Comparison of ENCODE assay signal across 6 mouse cellular contexts in genomic region chr5:91850862-91851569, GRCm38 (mm10).
DNase-seq lines count a peak whose midpoint lies in the region; ATAC-seq lines count a peak whose summit lies in the region.
"Not testable (repeated sequence)": the region's sequence is repeated elsewhere in the genome, so short reads cannot be mapped to it uniquely, and the experiment has no call there.

No protein-coding gene starts in this region.

- H3K36me3 ChIP-seq in erythroblast, embryonic 14.5 days (ENCODE audit: control insufficient read depth): peaks cover 17% of the 10 kb centered on the region
- not testable (repeated sequence) for H3K36me3 ChIP-seq in liver, embryonic 13.5 days; liver, embryonic 16.5 days (ENCODE audit: control insufficient read depth, insufficient read depth)

- WGBS in liver, embryonic 13.5 days (ENCODE audit: insufficient replicate concordance): 28% methylated on average over 4 of the region's 4 CpGs
- WGBS in liver, embryonic 16.5 days (ENCODE audit: insufficient replicate concordance): 26% methylated on average over 4 of the region's 4 CpGs

- peak overlapping the region; percentile 74 for H3K4me2 ChIP-seq in liver, embryonic 13.5 days
- H3K4me2 ChIP-seq in liver, embryonic 16.5 days (ENCODE audit: low read depth, low read length): peak overlapping the region; percentile 52

- peak overlapping the region; percentile 95 for H3K27ac ChIP-seq in liver, embryonic 13.5 days
- peak overlapping the region; percentile 91 for H3K27ac ChIP-seq in liver, embryonic 16.5 days (ENCODE audit: low read length)

- ATAC-seq in liver, embryonic 13.5 days (ENCODE audit: low read depth): peak; percentile 87
- ATAC-seq in liver, embryonic 16.5 days (ENCODE audit: low read depth): peak; percentile 77
- ATAC-seq in megakaryocyte-erythroid progenitor cell, adult 5-6 weeks (replicated peaks; ENCODE audit: low FRiP score, low TSS enrichment, poor library complexity, severe bottlenecking): peak; percentile 82

- peaks cover 60% of the 10 kb centered on the region for H3K4me1 ChIP-seq in erythroblast, embryonic 14.5 days (ENCODE audit: control insufficient read depth)
- peaks cover 51% of the 10 kb centered on the region for H3K4me1 ChIP-seq in liver, embryonic 13.5 days (replicated peaks)
- H3K4me1 ChIP-seq in liver, embryonic 16.5 days (ENCODE audit: control insufficient read depth, low read depth, low read length): peaks cover 25% of the 10 kb centered on the region

- H3K4me3 ChIP-seq in erythroblast, embryonic 14.5 days (replicated peaks): peak overlapping the region; percentile 67
- H3K4me3 ChIP-seq in liver, embryonic 13.5 days (replicated peaks): peak overlapping the region; percentile 60
- H3K4me3 ChIP-seq in liver, embryonic 16.5 days (ENCODE audit: low read depth, low read length): peak overlapping the region; percentile 57

- H3K27me3 ChIP-seq in erythroblast, embryonic 14.5 days (ENCODE audit: control insufficient read depth); liver, embryonic 13.5 days; liver, embryonic 16.5 days (ENCODE audit: control insufficient read depth, insufficient read depth, low read depth, low read length): not testable (repeated sequence)

- H3K9me3 ChIP-seq in erythroblast, embryonic 14.5 days (ENCODE audit: control insufficient read depth, low read length); liver, embryonic 13.5 days (replicated peaks); liver, embryonic 16.5 days (replicated peaks; ENCODE audit: control insufficient read depth, low read length): not testable (repeated sequence)

- peak overlapping the region; percentile 63; the same call in 1 of the 2 replicates for H3K9ac ChIP-seq in liver, embryonic 13.5 days
- peak overlapping the region; percentile 51 for H3K9ac ChIP-seq in liver, embryonic 16.5 days (ENCODE audit: low read depth, low read length)

- peak; percentile 91 for DNase-seq in MEL-GATA-1-ER (ENCODE audit: extremely low read depth, low read depth)
- DNase-seq in liver: peak; percentile 32
- DNase-seq in liver, embryonic 13.5 days: peak; percentile 49

Comparison
In these comparisons a context has a peak if more than half of its experiments do, and no peak if none do; other contexts are left out.
1. Peak in every context shown above with its lines: DNase-seq, ATAC-seq, H3K4me3 ChIP-seq and H3K27ac ChIP-seq.
2. DNase-seq: peak in every context shown above with its lines; median percentile 91 in MEL-GATA-1-ER; 49 in liver, embryonic 13.5 days; 32 in liver.